Mouse (Mus musculus) right cerebral cortex, postnatal 36 days (tissue): ENCODE measurements around the gene Rfx2.

Experiments used
- DNase-seq, 2 experiments: peaks; one replicate each; pipeline ENCODE4 v3.0.0; 2022; ENCODE audit warnings: low spot score in 2 of 2, mixed read lengths in 1 of 2

Gene Rfx2

GRCm38 (mm10) chr17:56788886-56789285 lies 41.9 kb downstream of the Rfx2 start:
- DNase-seq: no peak

- DNase-seq: no peak
These were observed 50.4 kb downstream of the Rfx2 start for GRCm38 (mm10) chr17:56780291-56780978.

- DNase-seq: no peak
These were observed 51.9 kb downstream of the Rfx2 start for GRCm38 (mm10) chr17:56778779-56779362.

GRCm38 (mm10) chr17:56777568-56777967 lies 53.2 kb downstream of the Rfx2 start:
- DNase-seq: no peak

- DNase-seq: no peak
These were observed 60.9 kb downstream of the Rfx2 start, which contains the start of gene Prr22 for GRCm38 (mm10) chr17:56769950-56770349. TSS of gene Prr22 (plus strand) at chr17:56770250.

GRCm38 (mm10) chr17:56768941-56769340 lies 61.9 kb downstream of the Rfx2 start:
- DNase-seq: no peak

- DNase-seq: no peak
These were observed 63.2 kb downstream of the Rfx2 start for GRCm38 (mm10) chr17:56767531-56768135.

- DNase-seq: no peak
These were observed 64.0 kb downstream of the Rfx2 start for GRCm38 (mm10) chr17:56766631-56767405.

GRCm38 (mm10) chr17:56765431-56765830 lies 65.4 kb downstream of the Rfx2 start:
- DNase-seq: no peak

GRCm38 (mm10) chr17:56764474-56765354 lies 66.1 kb downstream of the Rfx2 start, which contains the start of gene Dus3l:
TSS of gene Dus3l (plus strand) at chr17:56764757.
- DNase-seq: peak; percentile 87 to 88

- DNase-seq: no peak
These were observed 67.0 kb downstream of the Rfx2 start for GRCm38 (mm10) chr17:56763741-56764250.

- DNase-seq: no peak
These were observed 67.8 kb downstream of the Rfx2 start for GRCm38 (mm10) chr17:56762769-56763731.

GRCm38 (mm10) chr17:56761991-56762410 lies 68.8 kb downstream of the Rfx2 start:
- DNase-seq: peak; percentile 73 to 77

- no peak for DNase-seq
These were observed 69.7 kb downstream of the Rfx2 start for GRCm38 (mm10) chr17:56761077-56761476.

GRCm38 (mm10) chr17:56759261-56759660 lies 71.6 kb downstream of the Rfx2 start:
- no peak for DNase-seq

- DNase-seq: no peak
These were observed 72.7 kb downstream of the Rfx2 start for GRCm38 (mm10) chr17:56758132-56758531.

- DNase-seq: no peak
These were observed 73.2 kb downstream of the Rfx2 start, which contains the start of gene Nrtn for GRCm38 (mm10) chr17:56757416-56758123. TSS of gene Nrtn (minus strand) at chr17:56757530.

GRCm38 (mm10) chr17:56756703-56757399 lies 74.0 kb downstream of the Rfx2 start:
- no peak for DNase-seq
